Mouse (Mus musculus) right cerebral cortex, postnatal 14 days (tissue): Measurements from ENCODE around the gene Lhx8.

ENCODE experiments used
- DNase-seq: peaks from one replicate; pipeline ENCODE4 v3.0.0; 2022

Gene Lhx8

GRCm38 (mm10) chr3:154330181-154331002, at the start of gene Lhx8:
Gene Lhx8, minus strand, starts transcription at chr3:154330659.
- DNase-seq = no peak

DNA sequence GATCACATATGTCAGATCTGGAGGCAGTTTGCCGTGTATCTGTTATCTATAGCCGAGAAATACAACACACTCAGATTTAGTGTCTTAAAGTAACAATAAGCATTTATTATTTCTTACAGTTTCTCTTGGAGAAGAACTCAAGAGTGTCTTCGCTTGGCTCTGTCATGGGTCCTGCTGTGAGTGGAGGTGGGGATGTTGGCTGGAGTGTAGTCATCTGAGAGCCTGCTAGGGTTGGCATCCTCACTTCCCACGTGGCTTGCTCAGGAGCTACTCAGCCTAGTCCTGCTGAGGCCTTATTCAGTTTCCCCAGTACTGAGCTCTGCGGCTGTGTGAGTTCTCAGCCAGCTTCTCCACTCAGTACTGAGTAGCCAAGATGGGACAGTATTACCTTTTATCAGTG, 43.1 kb upstream of the Lhx8 start:
- no peak for DNase-seq

DNA sequence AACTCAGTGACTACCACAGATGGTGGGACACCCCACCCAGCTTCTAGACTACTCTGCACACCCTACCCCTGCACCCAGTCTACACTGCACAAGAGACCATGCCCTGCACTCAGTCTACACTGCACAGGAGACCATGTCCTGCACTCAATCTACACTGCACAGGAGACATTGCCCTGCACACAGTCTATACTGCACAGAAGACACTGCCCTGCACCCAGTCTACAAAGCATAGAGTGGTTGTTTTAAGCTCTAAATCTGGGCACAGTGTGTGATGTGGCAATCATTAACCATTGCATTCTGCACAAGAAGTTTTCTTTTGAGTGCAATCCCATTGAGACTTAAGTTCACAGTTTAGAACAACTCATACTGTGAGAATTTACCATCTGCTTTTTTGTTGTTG, 42.2 kb upstream of the Lhx8 start:
- DNase-seq = no peak

DNA sequence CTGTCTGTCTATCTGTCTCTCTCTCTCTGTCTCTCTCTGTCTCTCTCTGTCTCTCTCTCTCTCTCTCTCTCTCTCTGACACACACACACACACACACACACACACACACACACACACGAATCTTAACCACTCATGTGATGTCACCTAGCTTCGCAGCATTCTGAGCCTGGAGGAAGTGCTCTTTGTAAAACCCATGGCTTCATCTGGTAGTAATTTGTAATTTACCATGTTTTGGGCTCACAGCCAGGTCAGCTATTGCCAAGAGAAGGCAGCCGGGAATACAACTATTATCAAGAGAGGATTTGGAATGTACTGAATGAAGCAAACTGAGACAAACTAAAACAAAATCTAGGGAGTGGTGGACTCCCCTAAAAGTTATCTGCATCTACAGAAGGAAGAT, 36.9 kb upstream of the Lhx8 start:
- no peak for DNase-seq

- no peak for DNase-seq
These were observed 34.2 kb upstream of the Lhx8 start for GRCm38 (mm10) chr3:154364604-154365209.

DNA sequence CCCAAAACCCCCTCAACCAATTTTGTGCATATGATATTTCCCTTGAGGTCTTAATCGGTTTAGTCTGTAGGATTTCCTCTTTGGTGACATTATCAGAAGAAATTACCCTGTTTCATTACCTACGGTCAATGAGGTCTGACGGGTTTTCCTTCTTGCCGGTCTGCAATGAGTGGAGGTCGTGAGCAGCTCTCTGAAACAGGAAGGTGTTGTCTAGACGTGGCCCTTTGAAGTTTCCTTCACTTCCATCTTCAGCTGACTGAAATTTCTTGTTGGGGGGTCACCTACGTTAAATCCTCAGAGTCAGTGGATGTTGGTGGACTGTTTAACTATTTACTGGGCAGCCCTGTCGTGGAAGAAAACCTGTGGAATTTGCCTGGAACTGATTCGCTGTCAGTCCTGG, 33.0 kb upstream of the Lhx8 start:
- no peak for DNase-seq

GRCm38 (mm10) chr3:154359231-154359630, 28.8 kb upstream of the Lhx8 start:
- no peak for DNase-seq

GRCm38 (mm10) chr3:154340294-154340914, 9.9 kb upstream of the Lhx8 start:
- DNase-seq = no peak

DNA sequence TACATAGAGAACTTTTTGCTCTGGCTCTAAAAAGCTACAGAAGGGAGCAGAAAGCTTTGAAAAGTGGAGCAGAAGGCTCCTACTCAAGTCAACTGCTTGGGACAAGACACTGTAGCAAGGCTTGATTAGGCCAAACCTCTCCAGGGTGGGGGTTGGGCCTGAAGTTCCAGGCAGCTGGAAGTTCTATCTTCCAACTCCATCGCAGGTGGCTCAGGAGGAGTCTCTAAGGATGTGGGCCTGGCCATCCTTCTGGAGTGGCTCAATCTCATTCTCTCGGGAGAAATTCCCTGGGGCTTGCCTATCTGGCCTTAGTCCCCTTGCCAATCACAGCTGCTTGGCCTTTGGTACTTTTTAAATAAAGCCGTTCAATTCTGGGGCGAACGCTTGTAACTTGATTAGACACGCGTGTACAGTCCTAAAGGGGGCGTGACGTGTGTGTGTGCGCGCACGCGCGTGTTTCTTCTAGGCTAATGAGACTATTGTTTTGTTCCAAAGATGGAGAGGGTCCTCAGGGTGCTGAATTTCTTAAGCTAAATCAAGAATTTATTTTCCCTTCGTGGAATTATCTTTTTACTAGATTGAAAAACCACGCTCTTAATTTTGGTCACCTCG, 9.3 kb upstream of the Lhx8 start:
- DNase-seq = no peak

DNA sequence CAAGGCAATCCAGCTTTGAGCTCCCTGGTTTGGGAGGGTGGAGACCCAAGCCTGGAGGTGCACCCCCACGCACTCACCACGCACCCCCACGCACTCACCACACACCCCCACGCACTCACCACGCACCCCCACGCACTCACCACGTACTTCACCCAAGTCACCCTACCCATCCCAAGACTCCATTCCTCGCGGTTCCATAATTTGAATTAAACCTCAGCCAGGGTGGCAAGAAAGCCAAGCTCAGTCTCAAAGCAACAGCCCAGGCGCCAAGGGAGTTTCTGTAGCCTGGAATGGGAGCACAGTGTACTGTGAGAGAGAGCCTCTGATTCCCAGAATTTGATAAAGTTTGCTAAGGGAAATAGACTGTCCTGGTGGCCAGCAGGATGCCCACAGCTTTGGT, 4.3 kb upstream of the Lhx8 start:
- no peak for DNase-seq

- DNase-seq = no peak
These were observed 3.0 kb upstream of the Lhx8 start for GRCm38 (mm10) chr3:154333401-154333999.

DNA sequence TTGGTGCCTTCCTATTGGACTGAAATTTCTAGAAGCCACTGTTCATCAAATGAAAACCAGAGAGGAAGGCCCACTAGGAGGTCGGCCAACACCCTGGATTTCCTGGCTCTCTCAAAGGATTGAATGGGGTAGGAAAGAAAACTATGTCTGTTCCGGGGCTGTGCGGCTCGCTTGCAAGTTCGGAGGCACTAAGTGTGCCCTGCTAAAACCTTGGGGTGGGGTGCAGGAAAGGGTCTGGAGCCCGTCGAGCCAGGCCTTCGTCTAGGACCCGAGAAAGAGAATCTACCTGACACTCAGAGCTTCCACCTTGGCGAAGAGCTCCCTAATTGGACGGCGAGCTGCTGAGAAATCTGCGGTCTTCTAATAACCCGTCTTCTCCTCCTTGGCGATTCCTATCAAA, 2.5 kb upstream of the Lhx8 start:
- DNase-seq = no peak

- no peak for DNase-seq
These were observed 1.7 kb upstream of the Lhx8 start for GRCm38 (mm10) chr3:154332213-154332530.

DNA sequence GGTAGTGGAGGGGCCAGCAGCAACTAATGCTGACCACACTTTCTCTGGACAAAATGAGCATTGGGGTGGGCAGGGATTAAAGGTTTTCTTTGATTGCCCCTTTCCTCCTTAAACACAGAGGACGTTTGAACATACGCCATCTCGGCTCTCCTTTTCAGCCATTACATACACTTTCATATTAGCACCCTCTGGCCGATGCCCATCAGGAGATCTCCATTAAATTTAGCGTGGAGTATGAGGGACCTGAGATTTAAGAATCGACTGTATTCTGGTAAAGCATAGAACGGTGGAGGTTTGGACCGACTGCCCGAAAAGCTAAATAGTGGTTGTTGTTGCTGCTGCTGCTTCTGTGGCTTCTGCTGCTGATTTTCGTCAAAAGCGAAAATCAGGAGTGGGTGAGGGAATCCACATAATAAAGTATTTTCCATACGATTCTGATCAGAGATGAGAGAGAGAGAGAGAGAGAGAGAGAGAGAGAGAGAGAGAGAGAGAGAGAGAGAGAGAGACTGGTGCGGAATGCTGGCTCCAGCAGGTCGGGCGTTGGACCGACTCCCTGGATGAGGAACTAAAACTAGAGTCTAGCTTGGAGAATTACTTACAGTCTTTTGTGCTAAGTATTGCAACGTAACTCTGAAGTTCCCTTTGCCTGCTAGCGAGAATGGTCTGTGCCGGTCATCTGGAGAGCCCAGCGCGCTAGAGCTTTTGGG, 1.2 kb upstream of the Lhx8 start:
- no peak for DNase-seq

DNA sequence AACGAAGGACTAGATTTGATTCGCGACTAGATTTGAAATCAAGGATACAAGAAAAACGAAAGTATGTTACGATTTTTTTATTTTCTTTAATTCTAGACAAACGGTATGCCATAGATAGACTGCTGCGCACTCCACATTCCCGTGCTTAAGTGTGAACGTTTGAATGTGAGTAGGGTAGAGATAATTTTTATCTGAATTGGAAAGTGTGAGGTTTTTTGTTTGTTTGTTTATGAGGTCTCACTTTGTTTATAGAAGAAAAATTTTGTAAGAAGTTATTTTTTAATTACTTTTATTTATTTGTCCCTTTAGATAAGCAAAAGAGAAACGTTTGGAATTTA, 513 bp upstream of the Lhx8 start:
- DNase-seq = no peak

GRCm38 (mm10) chr3:154329323-154330180, 907 bp downstream of the Lhx8 start:
- DNase-seq = no peak

GRCm38 (mm10) chr3:154328721-154329322, 1.6 kb downstream of the Lhx8 start:
- no peak for DNase-seq

DNA sequence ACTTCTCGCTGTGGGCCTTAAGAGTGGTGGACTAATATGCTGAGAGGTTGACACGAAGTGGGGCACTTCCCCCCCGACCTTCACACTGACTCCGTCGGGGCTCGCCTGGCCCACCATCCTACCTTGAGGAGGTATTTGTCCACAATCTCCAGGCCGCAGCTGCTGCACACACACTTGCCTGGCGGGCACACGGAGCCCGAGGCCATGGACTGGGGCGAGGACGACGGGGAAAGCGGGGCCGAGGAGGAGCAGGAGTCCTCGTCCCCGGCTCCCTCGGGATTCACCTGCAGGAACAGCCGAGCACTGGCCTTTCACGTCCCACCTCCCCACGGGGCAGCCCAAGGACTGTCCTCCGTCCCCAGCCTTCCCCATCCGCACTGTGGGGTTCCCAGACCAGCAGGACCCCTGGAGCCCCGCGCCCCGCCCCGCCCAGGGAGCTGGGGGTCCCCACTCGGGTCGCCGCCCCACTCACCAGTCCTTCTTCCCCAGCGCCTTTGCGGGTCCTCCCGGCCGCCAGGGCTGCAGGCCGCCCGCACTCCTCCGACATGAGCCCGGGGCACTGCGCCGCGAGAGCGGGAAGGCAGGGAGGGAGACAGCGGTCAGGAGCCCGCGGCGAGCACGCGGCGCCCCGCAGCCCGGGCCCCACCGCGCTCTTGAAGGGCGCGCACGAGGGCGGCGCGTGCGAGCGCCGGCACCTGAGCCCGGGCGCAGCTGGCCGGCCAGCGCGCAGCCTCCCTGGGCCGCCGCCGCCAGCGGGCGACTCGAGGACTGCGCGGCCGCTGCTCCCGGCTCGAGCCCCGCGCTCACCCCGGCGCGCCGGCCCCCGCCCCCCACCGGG, 2.4 kb downstream of the Lhx8 start:
- DNase-seq = no peak

DNA sequence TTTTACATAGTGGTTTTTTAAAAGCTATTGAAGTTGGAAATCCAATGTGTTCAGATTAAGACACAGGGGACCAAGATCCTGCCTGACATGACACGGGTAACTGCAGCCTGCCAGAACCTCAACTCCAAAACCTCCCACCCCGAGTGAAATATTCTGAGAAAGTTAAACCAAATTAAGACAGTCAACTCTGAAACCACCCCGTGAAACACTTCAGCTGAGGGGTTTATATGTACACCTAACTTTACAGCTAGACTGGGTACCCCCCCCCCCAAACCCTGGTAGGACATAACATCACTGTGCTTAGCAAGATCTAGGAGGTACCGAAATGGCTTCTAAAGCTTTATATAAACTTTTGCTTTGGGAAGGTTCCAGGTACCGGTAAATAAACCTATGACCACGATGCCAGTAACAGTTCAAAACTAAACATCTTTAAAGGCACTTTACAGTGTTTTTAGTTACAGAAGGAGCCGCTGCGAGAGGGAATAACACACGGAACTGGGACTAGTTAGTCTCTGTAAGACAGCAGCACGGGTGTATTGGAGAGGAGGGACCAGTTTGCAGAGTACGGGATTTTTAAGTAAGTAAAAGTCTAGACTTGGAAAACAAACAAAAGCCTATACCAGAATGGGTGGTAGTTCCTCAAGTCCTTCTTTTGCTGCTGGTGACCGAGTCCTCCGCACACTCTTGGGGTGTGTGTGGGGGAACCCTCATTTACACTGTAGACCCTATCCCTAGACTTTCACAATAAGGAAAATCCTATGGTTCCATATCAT, 3.2 kb downstream of the Lhx8 start:
- no peak for DNase-seq
